Mouse (Mus musculus) right cerebral cortex, postnatal 4 days (tissue): Measurements from ENCODE around the gene Nudt3.

Experiments
- DNase-seq: peaks from one replicate; pipeline ENCODE4 v3.0.0-alpha.2; 2022

The Nudt3 gene

DNA sequence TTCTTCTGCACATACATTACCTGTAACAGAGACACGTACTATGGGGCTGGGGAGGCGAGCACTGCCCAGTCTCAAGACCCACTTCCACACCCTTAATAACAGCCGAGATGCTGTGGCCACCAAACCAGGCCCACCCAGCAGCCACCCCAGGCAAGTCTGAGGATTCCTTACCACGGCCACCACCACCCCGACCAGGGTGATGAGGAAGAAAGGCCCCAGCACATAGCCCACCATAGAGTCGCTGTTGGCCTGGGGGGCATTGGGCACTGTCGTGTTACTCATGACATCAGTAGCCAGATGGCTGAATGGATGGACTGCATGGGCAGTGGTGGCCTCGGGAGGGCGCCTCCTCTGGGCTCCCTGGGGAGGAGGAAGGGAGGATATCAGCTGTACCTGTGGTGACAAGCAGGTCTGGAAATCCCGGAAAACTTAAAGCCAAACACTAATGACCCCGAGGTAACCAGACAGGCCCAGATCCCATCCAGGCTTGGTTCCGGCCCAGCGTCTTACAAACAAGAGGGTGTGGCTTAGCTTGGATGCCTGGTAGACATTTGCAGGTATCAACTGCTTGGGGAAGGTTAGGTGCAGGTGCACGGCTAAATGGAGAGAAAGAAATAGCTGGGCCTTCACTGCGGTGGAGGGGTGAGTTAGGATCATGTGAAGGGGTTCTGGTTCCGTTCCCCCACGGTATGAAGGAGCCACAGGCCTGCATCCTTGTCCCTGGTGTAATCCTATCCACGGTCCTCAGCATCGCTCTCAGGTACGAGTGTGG, 58.7 kb downstream of the Nudt3 start:
- DNase-seq = no peak

DNA sequence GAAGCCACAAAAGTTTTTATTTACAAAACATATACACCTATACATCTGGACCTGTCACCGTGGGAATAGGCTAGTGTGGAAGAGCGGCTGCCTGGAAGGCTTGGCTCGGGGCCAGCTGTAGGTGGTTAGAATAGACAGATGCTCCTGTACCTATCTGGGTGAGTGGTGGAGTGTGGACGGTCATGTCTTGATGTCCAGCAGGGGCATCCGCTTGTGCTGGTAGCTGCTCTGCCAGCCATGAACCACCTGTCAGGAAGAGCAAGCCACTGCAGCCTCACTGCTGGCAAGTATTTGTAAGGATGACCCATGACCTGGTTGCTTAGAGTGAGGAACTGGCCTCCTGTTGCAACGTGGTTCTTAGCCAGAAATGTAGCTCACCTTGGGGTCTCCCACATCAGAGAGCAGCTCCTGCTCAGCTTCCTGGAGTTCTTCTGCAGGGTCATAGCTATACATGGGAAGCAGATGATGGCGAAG, 59.5 kb downstream of the Nudt3 start:
- DNase-seq = no peak

DNA sequence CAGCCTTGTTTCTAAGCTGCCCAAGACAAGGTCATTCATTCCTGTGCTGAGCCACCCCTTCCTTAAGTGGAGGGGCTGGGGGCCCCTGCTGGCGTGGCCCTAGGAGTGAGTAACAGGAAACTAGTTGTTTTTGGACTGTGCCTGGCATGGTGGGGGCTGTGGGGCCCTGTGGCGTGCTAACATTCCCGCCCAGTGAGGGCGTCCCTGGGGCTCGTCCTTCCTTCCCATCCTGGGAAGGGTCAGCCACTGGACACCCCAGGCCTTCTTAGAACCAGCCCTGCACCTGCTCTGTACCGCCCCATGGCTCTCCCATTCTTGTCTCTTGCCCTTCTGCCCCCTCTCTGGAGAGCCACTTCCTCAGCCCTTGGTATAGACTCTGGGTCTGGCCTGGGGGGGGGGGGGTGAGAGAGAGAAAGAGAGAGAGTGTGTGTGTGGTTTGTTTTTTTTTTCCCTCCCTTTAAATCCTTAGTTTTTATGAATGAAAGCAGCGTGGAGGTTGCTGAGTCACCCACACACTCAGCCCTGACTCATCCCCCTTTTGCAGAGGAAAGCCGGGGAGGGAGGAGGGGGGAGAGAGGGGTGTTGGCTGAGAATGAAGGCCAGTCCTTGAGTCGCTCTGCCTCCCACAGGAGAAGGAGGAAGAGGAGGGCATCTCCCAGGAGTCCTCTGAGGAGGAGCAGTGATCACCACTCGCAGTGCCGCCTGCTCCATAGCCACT, 61.3 kb downstream of the Nudt3 start:
- no peak for DNase-seq

DNA sequence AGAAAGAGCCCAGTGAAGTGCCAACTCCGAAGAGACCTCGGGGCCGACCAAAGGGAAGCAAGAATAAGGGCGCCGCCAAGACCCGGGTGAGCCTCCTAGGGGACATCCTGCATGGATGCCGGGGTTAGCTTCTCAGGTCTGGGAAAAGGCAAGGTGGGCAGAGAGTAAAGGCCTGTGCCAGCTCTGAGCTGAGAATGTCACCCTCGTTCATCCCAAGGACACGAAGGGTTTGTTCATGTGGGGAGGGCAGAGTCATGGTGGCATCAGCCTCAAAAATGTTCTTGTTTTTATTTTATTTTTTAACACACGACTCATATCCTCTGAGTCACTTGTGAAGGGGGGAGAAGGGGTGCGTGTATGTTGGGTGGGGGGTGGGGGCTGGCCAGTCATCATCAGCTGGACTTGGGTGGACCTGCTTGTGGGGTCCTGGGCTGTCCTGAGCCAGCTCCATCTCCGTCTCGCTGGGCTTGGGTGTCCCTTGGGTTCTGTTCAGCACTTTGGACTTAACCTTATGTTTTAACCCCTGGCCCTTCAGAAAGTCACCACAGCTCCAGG, 62.3 kb downstream of the Nudt3 start:
- no peak for DNase-seq

DNA sequence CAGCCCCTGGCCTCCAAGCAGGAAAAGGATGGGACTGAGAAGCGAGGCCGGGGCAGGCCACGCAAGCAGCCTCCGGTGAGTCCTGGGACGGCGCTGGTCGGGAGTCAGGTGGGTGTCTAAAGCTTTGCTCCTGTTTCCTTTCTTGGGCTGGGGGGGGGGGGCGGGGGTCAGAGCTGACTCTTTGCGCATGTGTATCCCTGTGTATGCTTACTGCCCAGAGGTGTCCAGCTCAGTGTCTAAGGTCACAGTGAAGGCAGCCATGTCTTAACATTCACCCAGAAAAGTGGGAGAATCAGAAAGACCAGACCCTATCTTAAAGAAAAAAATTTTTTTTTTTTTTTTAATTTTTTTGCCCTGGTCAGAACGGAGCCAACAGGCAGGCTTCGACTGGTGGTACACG, 63.7 kb downstream of the Nudt3 start:
- DNase-seq = no peak

DNA sequence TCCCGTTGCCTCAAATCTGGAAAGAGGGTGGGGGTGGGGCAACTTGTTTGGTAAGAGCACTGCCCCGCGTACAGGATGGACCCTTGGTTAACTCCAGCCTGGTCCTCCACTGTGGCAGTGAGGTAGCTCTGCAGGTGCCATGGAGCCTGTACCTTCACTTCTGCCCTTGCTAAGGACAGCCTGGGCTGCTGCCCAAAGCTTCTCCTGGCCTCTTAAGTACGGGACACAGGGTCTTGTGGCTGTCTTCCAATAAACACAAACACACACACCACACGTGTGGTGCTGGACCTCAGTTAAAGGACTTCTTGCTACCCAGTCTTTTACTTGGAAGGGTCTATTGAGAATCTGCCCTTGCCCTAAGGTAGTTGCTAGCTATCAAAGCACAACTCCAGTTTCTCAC, 64.5 kb downstream of the Nudt3 start:
- no peak for DNase-seq

DNA sequence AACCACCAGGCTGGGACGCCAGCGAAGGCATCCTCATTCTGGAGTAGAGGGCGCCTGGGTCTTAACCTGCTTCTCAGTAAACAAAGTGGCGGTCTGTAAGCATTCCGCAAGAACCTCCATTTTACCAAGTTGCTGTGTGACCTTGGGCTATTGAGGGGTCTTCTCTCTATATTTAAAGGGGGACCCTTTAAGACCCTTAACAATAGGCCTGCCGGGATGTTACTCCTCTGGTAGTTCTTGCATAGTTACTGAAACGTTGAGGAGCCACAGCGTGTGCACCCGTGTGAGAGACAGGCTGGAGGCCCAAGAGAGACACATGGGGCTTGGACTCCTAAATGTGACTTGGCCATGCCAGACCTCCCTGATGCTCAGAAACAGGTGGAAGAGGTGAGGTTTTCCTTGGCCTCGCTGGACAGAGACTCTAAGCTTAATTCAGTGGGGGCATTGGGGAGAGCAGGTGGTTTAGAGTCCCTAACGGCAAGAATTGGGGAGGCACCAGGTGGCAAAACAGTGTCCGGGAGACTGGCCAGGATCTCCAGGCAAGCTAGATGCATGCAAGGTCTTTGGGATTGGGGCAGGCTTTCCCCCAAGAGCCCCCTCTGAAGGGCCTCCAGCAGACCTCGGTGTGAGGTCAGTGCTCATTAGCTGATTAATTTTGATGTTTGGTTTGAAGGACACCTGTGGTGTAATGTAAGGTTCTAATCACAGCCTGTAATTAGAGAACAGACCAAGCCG, 65.2 kb downstream of the Nudt3 start:
- no peak for DNase-seq

DNA sequence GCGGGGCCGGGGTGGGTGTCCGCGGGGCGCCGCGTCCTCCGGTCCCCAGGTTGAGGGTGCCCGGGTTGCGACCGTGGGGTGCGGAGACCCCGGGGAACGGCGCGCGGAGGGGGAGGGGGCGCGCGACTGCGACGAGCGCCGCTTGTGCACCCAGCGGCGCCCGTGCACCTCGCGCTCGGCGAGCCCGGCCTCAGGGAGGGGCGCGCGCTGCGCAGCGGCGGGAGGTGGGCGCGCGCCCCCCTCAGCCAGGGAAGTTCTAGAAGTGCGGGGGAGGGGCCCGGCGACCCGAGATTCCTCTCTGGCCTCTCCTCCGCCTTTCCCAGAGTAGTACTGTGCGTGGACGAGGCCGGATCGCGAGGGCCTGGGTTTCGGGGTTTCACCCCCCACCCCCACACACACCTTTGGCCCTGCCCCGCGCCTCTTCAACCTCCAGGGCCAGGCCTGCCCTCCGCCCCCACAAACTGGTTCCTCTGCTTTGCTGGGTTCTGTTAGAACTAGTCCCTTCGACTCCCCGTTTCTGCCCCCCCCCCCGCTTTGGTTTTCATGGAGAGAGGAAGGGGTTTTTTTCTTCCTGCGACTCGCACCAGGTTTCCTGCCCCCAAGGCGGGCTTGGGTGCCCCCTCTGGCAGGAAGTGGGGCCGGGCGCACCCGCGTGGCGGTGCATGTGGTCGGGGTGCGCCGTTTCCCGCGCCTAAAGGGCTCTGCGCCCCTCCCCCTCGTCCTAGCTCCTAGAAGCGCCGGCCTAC, 65.9 kb downstream of the Nudt3 start:
- DNase-seq = peak; percentile 69

DNA sequence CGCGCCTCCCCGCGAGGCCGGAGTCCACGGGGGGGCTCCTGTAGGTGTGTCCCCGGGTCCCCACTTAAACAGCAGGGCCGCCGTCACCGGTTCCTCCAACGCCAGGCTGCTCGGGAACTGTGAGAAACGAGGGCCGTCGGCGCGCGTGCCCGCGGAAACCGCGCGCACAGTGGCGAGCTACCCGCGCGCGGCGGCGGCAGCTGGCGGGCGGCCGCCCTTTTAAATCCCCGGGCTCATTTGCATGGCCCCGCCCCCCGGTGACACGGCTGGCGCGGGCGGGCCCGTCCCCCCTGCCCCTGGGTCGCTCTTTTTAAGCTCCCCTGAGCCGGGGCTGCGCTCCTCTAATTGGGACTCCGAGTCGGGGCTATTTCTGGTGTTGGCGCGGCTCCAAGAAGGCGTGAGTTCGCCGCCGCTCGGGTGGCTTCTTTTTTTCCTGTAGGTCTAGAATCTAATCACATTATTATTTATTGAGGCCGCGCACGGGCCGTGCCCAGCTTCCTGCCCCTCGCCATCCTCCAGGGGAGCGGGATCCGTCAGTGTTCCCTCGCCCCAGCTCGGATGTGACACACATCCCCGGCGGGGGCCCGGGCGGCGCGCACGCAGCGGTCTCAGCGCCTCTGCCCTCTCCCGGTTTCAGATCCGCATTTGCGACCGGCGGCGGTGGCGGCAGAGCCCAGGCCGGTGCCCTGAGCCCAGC, 66.8 kb downstream of the Nudt3 start, which contains the start of gene Hmga1:
Gene Hmga1 (plus strand): TSS at position 183 of the 697 bp plus-strand sequence.
- peak; percentile 88 for DNase-seq

DNA sequence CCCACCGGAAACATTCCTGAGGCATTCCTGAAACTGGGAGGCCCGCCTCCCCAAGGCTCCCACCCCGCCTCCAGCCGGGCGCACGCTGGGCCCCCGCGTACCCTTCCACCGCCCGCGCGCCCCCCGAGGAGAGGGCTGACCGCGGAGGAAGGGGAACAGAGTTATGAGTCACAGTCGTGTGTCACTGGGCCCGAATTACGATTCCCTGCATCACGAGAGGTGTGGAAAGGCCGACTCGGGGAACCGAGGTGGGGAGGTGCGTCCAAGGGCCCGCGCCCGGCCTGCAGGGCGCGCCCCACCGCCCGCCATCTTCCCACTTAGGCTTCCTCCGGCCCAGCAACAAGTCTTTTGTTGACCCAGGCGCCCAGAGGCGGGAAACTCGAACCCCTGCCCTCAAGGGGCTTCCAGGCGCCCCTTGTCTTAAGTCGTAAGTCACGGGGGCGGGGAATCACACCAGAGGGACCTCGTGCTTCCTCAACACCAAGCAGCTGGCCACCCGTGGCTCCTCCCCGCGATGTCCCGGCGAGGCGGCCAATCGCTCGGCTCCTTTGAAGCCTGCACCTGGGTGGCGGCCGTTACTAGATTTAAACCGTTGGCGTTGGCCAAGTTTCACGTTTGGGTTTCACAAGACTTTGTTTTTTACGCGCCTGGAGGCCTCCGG, 67.7 kb downstream of the Nudt3 start:
- DNase-seq = no peak

DNA sequence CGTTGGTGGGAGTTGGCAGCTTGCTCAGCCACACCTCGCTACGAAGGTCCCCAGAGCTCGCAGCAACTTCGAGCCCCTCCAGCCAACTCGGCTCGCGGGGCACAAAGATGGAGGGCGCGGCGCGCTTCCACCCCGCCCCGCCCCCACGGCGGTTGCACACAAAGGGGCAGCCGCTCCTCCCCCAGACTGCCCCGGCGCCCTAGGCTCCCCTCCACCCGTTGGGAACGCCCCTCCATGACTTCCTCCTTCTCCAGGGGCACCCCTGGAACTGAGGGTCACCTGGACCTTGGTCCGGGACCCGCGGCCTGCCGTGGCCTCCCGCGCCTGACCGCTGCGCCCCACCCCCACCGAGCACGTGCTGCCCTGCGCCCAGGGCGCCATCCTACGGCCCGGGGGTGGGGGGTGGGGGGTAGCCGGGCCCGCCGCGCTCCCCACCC, 68.2 kb downstream of the Nudt3 start:
- DNase-seq = no peak

DNA sequence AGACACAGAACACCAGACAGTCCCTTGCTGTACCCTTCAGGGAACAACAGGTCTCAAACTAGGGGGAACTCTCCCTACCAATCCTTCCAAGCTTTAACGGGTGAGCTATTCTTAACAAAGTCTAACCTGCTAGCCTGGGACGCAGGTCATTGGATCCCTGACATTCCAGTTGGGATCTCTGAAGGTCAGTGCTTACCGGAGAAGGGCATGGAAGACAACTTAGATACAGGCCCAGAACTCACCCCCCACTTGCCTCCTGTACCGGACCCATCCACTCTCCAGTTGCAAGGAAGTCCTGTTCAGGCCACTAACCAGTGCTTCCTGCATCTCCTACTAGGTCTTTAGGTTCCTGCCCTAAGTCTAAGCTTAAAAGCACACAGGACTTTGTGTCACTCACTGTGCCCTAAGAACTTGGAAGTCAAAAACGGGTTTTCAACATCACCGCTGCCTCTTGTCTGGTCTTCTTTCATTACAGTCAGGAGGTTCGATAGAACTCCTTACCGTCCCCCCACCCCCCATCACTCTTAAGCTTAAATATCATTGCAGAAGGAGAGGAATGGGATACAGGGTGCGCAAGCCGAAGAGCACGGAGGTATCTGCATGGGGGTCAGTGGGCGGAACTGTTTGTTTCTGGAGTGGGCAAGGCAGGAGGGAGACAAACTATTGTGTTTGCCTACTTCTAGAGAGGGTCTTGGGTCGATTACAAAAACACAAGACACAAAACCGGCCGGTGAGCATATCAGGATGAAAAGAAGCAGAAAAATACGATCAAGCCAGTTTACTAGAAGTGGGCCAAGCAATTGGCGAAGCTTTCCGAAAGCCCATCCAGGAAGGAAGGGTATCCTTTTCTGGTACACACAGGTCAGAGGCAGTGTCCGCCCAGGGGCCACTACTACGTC, 69.0 kb downstream of the Nudt3 start:
- no peak for DNase-seq

DNA sequence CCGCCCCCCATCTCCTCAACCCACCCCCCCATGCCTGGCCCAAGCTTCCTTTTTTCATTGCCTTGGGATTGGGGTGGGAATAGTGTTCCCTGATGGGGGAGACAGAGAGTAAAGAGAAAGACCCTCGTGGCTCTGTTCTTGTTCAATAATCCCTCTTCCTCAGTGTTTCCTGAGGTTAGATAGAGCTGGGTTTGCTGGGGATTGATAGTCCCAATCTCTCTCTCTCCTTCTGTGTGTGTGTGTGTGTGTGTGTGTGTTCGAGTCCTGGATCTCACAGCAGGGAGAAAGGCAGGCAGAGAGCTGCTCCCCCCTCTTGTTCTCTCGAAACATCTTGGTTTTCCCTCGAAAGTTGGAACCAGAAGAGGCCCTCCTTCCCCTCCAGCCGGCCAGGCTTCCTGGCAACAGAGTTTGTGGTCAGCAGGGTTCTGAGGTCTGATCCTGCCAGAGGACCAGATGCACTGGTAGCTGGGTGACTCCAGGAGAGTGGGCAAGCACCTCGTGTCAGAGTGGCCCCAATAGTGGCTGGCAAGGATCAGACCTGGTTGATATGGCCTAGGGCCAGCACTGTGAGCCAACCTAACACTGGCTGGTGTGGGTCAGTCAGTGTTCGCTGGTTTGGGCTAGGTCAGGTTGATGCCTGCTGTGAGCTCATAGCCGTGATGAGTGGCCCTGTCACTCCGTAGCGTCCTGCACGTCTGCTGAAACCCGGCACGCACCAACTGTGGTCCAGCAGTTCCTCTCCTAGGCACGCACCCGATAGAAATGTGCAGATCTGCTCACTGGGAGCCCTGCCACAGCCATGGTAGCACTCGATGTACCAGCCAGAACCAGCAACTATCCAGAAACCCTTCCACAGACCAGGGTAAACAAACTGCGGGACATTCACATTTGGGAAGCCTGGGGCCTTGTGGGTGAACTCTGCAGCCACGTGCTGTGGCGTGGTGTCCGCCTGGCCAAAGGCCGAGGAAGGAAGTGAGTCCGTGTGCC, 70.8 kb downstream of the Nudt3 start:
- DNase-seq = no peak

DNA sequence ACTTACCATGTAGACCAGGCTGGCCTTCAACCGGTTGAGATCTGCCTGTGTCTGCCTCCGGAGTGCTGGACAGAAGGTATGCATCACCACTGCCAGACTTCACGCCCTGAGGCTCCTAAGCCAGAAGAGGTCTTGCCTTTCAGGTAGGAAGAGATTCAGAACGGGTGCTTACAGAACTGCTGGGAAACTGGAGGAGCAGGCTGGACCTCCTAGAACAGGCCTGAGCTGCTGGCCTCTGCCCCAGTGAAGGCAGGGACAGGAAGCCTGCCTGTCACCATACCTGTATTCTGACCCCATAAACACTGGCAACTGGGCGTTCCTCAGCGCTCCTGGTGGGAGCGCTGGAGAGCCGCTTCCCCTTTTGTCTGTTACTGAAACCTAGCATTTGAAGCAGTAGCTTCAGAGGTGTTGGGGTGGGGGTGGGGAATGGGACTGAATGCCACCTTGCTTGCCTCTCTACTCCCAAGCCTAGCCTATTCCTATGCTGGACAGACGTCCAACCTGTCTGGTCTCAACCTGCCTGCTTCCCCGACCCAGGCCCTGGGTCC, 71.8 kb downstream of the Nudt3 start:
- DNase-seq = no peak

DNA sequence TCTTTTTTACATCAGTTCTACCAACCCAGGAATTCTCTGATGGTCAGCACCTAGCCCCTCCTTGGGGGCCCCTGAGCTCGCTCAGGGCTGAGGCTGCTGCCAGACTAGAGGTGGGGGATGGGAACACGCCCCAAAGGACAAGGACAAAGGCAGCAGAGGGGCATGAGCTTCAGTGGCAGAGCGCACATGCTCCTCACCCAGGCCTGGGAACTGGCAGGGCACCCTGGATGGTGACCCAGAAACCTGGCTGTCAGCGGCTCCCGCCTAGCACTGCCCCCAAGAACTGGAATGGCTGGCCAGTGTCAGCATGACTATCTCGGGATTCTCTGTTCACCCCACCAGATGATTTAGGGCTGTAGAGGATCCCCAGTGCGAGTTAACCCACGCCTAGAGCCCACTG, 74.1 kb downstream of the Nudt3 start:
- no peak for DNase-seq

DNA sequence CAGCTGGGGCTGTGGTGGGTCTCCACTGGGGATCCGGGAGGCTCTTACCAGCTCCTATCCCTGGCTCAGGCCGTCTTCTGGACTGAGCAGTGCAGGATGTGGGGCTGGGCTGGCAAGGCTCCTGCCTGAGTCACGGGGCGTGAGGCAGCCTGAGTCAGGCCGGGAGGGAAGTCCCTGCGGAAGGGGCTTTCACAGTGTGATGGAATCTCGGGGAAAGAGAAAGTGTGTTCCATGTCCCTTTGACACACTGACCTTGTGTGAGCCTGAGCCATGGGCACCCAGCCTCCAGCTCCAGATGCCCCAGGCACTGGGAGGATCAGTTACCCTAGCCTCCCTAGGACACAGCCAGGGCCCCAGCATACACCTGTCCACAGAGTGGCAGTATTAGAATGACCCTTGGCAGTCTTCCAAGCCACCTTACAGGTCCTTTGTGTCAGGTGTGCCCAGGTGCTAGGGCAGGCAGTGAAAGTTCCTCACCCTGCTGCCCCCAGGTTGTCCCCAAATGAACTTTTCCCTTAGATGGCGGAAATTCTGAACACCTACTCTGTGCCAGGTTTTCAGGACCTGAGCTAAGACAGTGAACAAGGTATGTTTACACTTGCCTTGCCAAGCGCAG, 75.9 kb downstream of the Nudt3 start:
- DNase-seq = no peak

DNA sequence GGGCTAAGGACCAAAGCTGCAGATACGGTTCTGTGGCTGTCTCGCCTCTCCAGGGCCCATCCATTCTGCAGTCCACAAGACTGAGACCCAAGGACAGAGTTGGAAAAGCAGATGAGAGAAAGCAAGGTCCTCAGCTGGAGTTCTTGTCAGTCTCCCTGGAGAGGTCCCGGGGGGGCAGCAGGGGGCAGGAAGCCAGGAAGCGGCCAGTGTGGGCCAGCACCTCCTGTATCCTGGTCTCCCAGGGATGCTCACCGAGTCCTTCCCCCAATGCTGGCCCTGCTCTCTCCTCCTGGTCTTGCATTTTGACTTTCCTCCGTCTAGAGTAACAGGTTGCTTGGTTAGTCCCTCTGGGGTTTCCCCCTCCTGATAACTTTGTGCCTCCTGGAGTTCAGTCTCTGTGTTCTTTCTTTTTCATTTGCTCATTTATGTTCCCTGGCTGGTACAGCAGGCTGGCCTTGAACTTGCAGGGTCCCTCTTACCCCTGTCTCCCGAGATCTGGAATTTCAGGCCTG, 76.7 kb downstream of the Nudt3 start:
- no peak for DNase-seq

DNA sequence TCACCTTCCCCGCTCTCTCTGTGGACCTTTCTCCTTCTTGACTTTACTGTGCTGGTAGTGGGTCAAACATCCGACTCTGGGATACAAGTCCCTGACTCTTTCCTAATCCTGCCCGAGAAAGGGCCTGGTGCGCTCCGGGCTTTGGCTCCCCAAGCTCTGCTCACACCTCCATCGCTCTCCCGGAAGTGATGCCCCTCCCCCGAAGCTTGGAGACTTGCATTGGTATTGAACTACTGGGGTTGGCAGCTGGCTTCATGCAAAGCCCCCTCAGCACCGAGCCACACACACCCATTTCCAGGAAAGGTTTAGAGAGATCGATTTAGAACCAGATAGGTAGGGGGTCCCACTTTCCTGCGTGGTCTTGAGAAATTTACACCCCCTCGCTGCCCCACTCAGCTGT, 77.3 kb downstream of the Nudt3 start:
- DNase-seq = no peak
